Mouse (Mus musculus): ENCODE results near the gene Rnf186.

DNA sequence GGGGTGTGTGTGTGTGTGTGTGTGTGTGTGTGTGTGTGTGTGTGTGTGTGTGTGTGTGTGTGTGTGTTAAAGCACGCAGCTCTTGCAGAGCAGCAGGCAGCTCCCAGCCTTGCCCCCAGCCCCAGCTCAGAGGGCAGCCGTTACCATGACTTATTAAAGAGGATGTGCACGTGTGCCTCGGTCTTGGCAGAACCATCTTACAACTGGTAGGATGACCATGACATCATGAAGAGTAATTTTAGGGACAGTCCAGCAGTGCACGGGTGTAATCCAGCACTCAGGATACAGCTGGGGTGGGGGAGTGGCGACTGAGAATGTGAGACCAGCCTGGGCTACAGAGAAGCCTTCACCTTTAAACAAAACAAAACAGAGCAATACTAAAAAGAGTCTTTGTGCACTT, 38.3 kb downstream of the Rnf186 start:
- TF ChIP-seq CTCF (IDR thresholded peaks at IDR 0.05; ENCODE audit: control insufficient read depth, insufficient read depth, low read length) (no peak), POLR2A (IDR thresholded peaks at IDR 0.05; ENCODE audit: borderline replicate concordance, control insufficient read depth, low read depth, low read length) (no peak)

Data from bone marrow, adult 2 months (tissue).